Mouse (Mus musculus) forebrain, embryonic 15.5 days (tissue): Measurements from ENCODE around the gene Dnm2. TPM values are rescaled to one million over a fixed set of nuclear protein-coding genes. Genes with fewer than 3 reads are reported as not detected.

Experiments
- microRNA-seq: library from miRNA; unstranded; fragments of <30 nt; microRNA quantifications from one replicate; pipeline ENCODE4, GENCODE M21; 2016
- polyA plus RNA-seq: library from polyadenylated mRNA; unstranded; fragments of >200 nt; fragmentation: Nextera tagmentation; extraction: Ambion mirVana; gene quantifications from 2 replicates; pipeline ENCODE4 v1.2.1, GENCODE M21; 2015

Gene Dnm2
- polyA plus RNA-seq, 1 experiment from 2014 or later = 74.7 TPM

Small RNA genes lying within 50 kb of the gene (microRNA-seq; reads per million reads assigned to microRNA genes)
- not detected for gene Mir199a-1

Other genes with a start within 250 kb of the Dnm2 start
- 71.6 and 72.5 TPM in 2 replicates for gene Keap1, start 185.5 kb upstream of the Dnm2 start, polyA plus RNA-seq
- gene S1pr5, start 176.5 kb upstream of the Dnm2 start, polyA plus RNA-seq = 1.6 TPM in 2 replicates
- 53.1 and 55.0 TPM in 2 replicates for gene Atg4d, start 159.6 kb upstream of the Dnm2 start, polyA plus RNA-seq
- gene Kri1, start 136.9 kb upstream of the Dnm2 start, polyA plus RNA-seq = 18.0 and 18.1 TPM in 2 replicates
- gene Cdkn2d, start 133.5 kb upstream of the Dnm2 start, polyA plus RNA-seq = 91.3 and 97.9 TPM in 2 replicates
- 1.1 and 1.4 TPM in 2 replicates for gene Ap1m2, start 112.6 kb upstream of the Dnm2 start, polyA plus RNA-seq
- 77.4 and 77.8 TPM in 2 replicates for gene Slc44a2, start 104.2 kb upstream of the Dnm2 start, polyA plus RNA-seq
- 306 and 307 TPM in 2 replicates for gene Ilf3, start 57.0 kb upstream of the Dnm2 start, polyA plus RNA-seq
- gene Qtrt1, start 13.1 kb upstream of the Dnm2 start, polyA plus RNA-seq = 45.7 and 49.1 TPM in 2 replicates
- 56.4 and 57.7 TPM in 2 replicates for gene Tmed1, start 85.3 kb downstream of the Dnm2 start, polyA plus RNA-seq
- 3.0 and 3.8 TPM in 2 replicates for gene AB124611, start 101.3 kb downstream of the Dnm2 start, polyA plus RNA-seq
- gene Carm1, start 122.0 kb downstream of the Dnm2 start, polyA plus RNA-seq = 37.3 and 46.0 TPM in 2 replicates
- 58.8 and 61.2 TPM in 2 replicates for gene Timm29, start 167.8 kb downstream of the Dnm2 start, polyA plus RNA-seq
- 23.1 and 23.7 TPM in 2 replicates for gene Yipf2, start 167.9 kb downstream of the Dnm2 start, polyA plus RNA-seq
- gene Smarca4, start 191.3 kb downstream of the Dnm2 start, polyA plus RNA-seq = 159 and 169 TPM in 2 replicates